Mouse (Mus musculus) induced T-regulatory cell, adult 2 months (primary cell): ENCODE measurements around the gene Zfp422.
"Not testable (repeated sequence)": the region's sequence is repeated elsewhere in the genome, so short reads cannot be mapped to it uniquely, and the experiment has no call there.

Experiments
- DNase-seq: peaks from one replicate; pipeline ENCODE4 v3.0.0-alpha.2; 2012; ENCODE audit warnings: low read depth

The Zfp422 gene

GRCm38 (mm10) chr6:116649811-116650210 is 21.0 kb upstream of the Zfp422 start:
- DNase-seq: no peak

GRCm38 (mm10) chr6:116647763-116648162 is 19.0 kb upstream of the Zfp422 start:
- no peak for DNase-seq

- no peak for DNase-seq
These were observed 15.5 kb upstream of the Zfp422 start for GRCm38 (mm10) chr6:116644335-116644734.

- no peak for DNase-seq
These were observed 15.1 kb upstream of the Zfp422 start for GRCm38 (mm10) chr6:116643881-116644280.

- DNase-seq: no peak
These were observed 14.1 kb upstream of the Zfp422 start for GRCm38 (mm10) chr6:116642942-116643341.

- DNase-seq: no peak
These were observed 10.9 kb upstream of the Zfp422 start for GRCm38 (mm10) chr6:116639663-116640062.

GRCm38 (mm10) chr6:116638871-116639270 is 10.1 kb upstream of the Zfp422 start:
- no peak for DNase-seq

- DNase-seq: no peak
These were observed 8.7 kb upstream of the Zfp422 start for GRCm38 (mm10) chr6:116637496-116637895.

GRCm38 (mm10) chr6:116636581-116637235 is 7.9 kb upstream of the Zfp422 start:
- no peak for DNase-seq

GRCm38 (mm10) chr6:116635251-116636180 is 6.7 kb upstream of the Zfp422 start:
- no peak for DNase-seq

- DNase-seq: no peak
These were observed 5.2 kb upstream of the Zfp422 start for GRCm38 (mm10) chr6:116633741-116634695.

- peak; percentile 77 for DNase-seq
These were observed 3.3 kb upstream of the Zfp422 start for GRCm38 (mm10) chr6:116632129-116632528.

- DNase-seq: no peak
These were observed 967 bp upstream of the Zfp422 start for GRCm38 (mm10) chr6:116629766-116630165.

- no peak for DNase-seq
These were observed 704 bp downstream of the Zfp422 start for GRCm38 (mm10) chr6:116628095-116628494.

- DNase-seq: not testable (repeated sequence)
These were observed 2.4 kb downstream of the Zfp422 start for GRCm38 (mm10) chr6:116626417-116626816.

- DNase-seq: no peak
These were observed 7.3 kb downstream of the Zfp422 start for GRCm38 (mm10) chr6:116621318-116622023.

GRCm38 (mm10) chr6:116618073-116618472 is 10.7 kb downstream of the Zfp422 start:
- no peak for DNase-seq

GRCm38 (mm10) chr6:116615719-116616118 is 13.1 kb downstream of the Zfp422 start:
- DNase-seq: no peak

- DNase-seq: no peak
These were observed 21.6 kb downstream of the Zfp422 start for GRCm38 (mm10) chr6:116607230-116607629.

GRCm38 (mm10) chr6:116600969-116601368 is 27.8 kb downstream of the Zfp422 start:
- DNase-seq: not testable (repeated sequence)

- no peak for DNase-seq
These were observed 44.7 kb downstream of the Zfp422 start, which contains the start of gene Olfr215 for GRCm38 (mm10) chr6:116584095-116584494. Gene Olfr215 (minus strand): TSS chr6:116584195.
